Mouse (Mus musculus): ENCODE measurements around the gene Gm20449. TPM values are rescaled to one million over a fixed set of nuclear protein-coding genes. Genes with fewer than 3 reads are reported as not detected.
"Not testable (repeated sequence)": the region's sequence is repeated elsewhere in the genome, so short reads cannot be mapped to it uniquely, and the experiment has no call there.

Gm20449 gene
- polyA plus RNA-seq (2014; fragmentation: Nextera tagmentation; extraction: Ambion mirVana) = 0.11 and 0.18 TPM in 2 replicates

- no peaks in the 10 kb centered on the region for H3K4me1 ChIP-seq (ENCODE audit: control insufficient read depth, insufficient read depth, low read length)
- peak within 1 kb of the TSS; percentile 62 for H3K4me3 ChIP-seq (replicated peaks; ENCODE audit: low read depth, low read length)
- H3K4me2 ChIP-seq (ENCODE audit: low read length) = peak within 1 kb of the TSS; percentile 88
- ATAC-seq (ENCODE audit: low FRiP score, low TSS enrichment) = peak; percentile 98
- H3K36me3 ChIP-seq (ENCODE audit: control insufficient read depth, insufficient read depth, low read length) = no peaks in the 10 kb centered on the region
- H3K27me3 ChIP-seq (ENCODE audit: control insufficient read depth, insufficient read depth, low read length) = no peaks in the 10 kb centered on the region
- peak within 1 kb of the TSS; percentile 42; the same call in 1 of the 2 replicates for H3K9ac ChIP-seq (replicated peaks; ENCODE audit: low read length)
- 0 out of 2 replicates have a peak within 1 kb of the TSS, but pooled peaks have one; percentile 63 for H3K27ac ChIP-seq (replicated peaks; ENCODE audit: low read depth, low read length)
- under 1% methylated on average over 18 of the region's 18 CpGs for WGBS
- peak; percentile 95 for DNase-seq
- H3K9me3 ChIP-seq (ENCODE audit: control insufficient read depth, low read length) = peaks cover 7% of the 10 kb centered on the region; the same call in 1 of the 2 replicates
Measured at GRCm38 (mm10) chr7:41499389-41500049, at the start of gene Gm20449, which contains the start of gene AW146154. TSS of gene Gm20449 (minus strand) at chr7:41499417. TSS of gene AW146154 (minus strand) at chr7:41499890.

GRCm38 (mm10) chr7:41512672-41513071, 13.5 kb upstream of the Gm20449 start:
- ATAC-seq (ENCODE audit: low FRiP score, low TSS enrichment) = no peak
- Histone ChIP-seq H3K27ac (replicated peaks; ENCODE audit: low read depth, low read length) (no peak overlapping the region), H3K4me2 (ENCODE audit: low read length) (no peak overlapping the region), H3K36me3 (ENCODE audit: control insufficient read depth, insufficient read depth, low read length) (no peaks in the 10 kb centered on the region), H3K4me3 (replicated peaks; ENCODE audit: low read depth, low read length) (no peak overlapping the region), H3K4me1 (ENCODE audit: control insufficient read depth, insufficient read depth, low read length) (no peaks in the 10 kb centered on the region), H3K9me3 (ENCODE audit: control insufficient read depth, low read length) (peaks cover 7% of the 10 kb centered on the region; the same call in 1 of the 2 replicates), H3K27me3 (ENCODE audit: control insufficient read depth, insufficient read depth, low read length) (no peaks in the 10 kb centered on the region), H3K9ac (replicated peaks; ENCODE audit: low read length) (no peak overlapping the region)
- 93% methylated on average over 3 of the region's 3 CpGs for WGBS
- no peak for DNase-seq

- 23% methylated on average over 1 of the region's 1 CpGs for WGBS
- Histone ChIP-seq H3K4me1 (ENCODE audit: control insufficient read depth, insufficient read depth, low read length) (no peaks in the 10 kb centered on the region), H3K9me3 (ENCODE audit: control insufficient read depth, low read length) (peaks cover 7% of the 10 kb centered on the region; the same call in 1 of the 2 replicates), H3K27ac (replicated peaks; ENCODE audit: low read depth, low read length) (no peak overlapping the region), H3K36me3 (ENCODE audit: control insufficient read depth, insufficient read depth, low read length) (no peaks in the 10 kb centered on the region), H3K9ac (replicated peaks; ENCODE audit: low read length) (no peak overlapping the region), H3K4me2 (ENCODE audit: low read length) (no peak overlapping the region), H3K4me3 (replicated peaks; ENCODE audit: low read depth, low read length) (no peak overlapping the region), H3K27me3 (ENCODE audit: control insufficient read depth, insufficient read depth, low read length) (no peaks in the 10 kb centered on the region)
- DNase-seq (no peak), ATAC-seq (ENCODE audit: low FRiP score, low TSS enrichment) (no peak)
Measured at GRCm38 (mm10) chr7:41512207-41512606, 13.0 kb upstream of the Gm20449 start.

GRCm38 (mm10) chr7:41502402-41502801, 3.2 kb upstream of the Gm20449 start:
- Histone ChIP-seq H3K9ac (replicated peaks; ENCODE audit: low read length) (no peak overlapping the region), H3K27ac (replicated peaks; ENCODE audit: low read depth, low read length) (no peak overlapping the region), H3K4me1 (ENCODE audit: control insufficient read depth, insufficient read depth, low read length) (no peaks in the 10 kb centered on the region), H3K4me3 (replicated peaks; ENCODE audit: low read depth, low read length) (no peak overlapping the region), H3K9me3 (ENCODE audit: control insufficient read depth, low read length) (no peaks in the 10 kb centered on the region), H3K36me3 (ENCODE audit: control insufficient read depth, insufficient read depth, low read length) (no peaks in the 10 kb centered on the region), H3K27me3 (ENCODE audit: control insufficient read depth, insufficient read depth, low read length) (no peaks in the 10 kb centered on the region), H3K4me2 (ENCODE audit: low read length) (no peak overlapping the region)
- DNase-seq = no peak
- ATAC-seq (ENCODE audit: low FRiP score, low TSS enrichment) = no peak
- WGBS = 33% methylated on average over 1 of the region's 1 CpGs

GRCm38 (mm10) chr7:41500151-41500934, 1.1 kb upstream of the Gm20449 start:
- Histone ChIP-seq H3K4me3 (replicated peaks; ENCODE audit: low read depth, low read length) (peak overlapping the region; percentile 62), H3K36me3 (ENCODE audit: control insufficient read depth, insufficient read depth, low read length) (no peaks in the 10 kb centered on the region), H3K9me3 (ENCODE audit: control insufficient read depth, low read length) (0 out of 2 replicates have a peak, but pooled peaks cover 3% of the 10 kb centered on the region), H3K27ac (replicated peaks; ENCODE audit: low read depth, low read length) (no peak overlapping the region), H3K9ac (replicated peaks; ENCODE audit: low read length) (peak overlapping the region; percentile 42; the same call in 1 of the 2 replicates), H3K4me1 (ENCODE audit: control insufficient read depth, insufficient read depth, low read length) (no peaks in the 10 kb centered on the region), H3K27me3 (ENCODE audit: control insufficient read depth, insufficient read depth, low read length) (no peaks in the 10 kb centered on the region), H3K4me2 (ENCODE audit: low read length) (peak overlapping the region; percentile 88)
- ATAC-seq (ENCODE audit: low FRiP score, low TSS enrichment) (no peak; the same call in 1 of the 2 replicates), DNase-seq (peak; percentile 67)
- WGBS = 20% methylated on average over 22 of the region's 22 CpGs

- WGBS = under 1% methylated on average over 6 of the region's 6 CpGs
- not testable (repeated sequence) for H3K27ac ChIP-seq (replicated peaks; ENCODE audit: low read depth, low read length); H3K27me3 ChIP-seq (ENCODE audit: control insufficient read depth, insufficient read depth, low read length); H3K36me3 ChIP-seq (ENCODE audit: control insufficient read depth, insufficient read depth, low read length); DNase-seq; H3K4me1 ChIP-seq (ENCODE audit: control insufficient read depth, insufficient read depth, low read length); ATAC-seq (ENCODE audit: low FRiP score, low TSS enrichment)
- Histone ChIP-seq H3K9me3 (ENCODE audit: control insufficient read depth, low read length) (peaks cover 11% of the 10 kb centered on the region; the same call in 1 of the 2 replicates), H3K4me2 (ENCODE audit: low read length) (peak overlapping the region; percentile 88), H3K4me3 (replicated peaks; ENCODE audit: low read depth, low read length) (peak overlapping the region; percentile 62), H3K9ac (replicated peaks; ENCODE audit: low read length) (peak overlapping the region; percentile 42; the same call in 1 of the 2 replicates)
Measured at GRCm38 (mm10) chr7:41499018-41499388, 214 bp downstream of the Gm20449 start.

- Histone ChIP-seq H3K9me3 (ENCODE audit: control insufficient read depth, low read length) (peaks cover 11% of the 10 kb centered on the region; the same call in 1 of the 2 replicates), H3K4me3 (replicated peaks; ENCODE audit: low read depth, low read length) (peak overlapping the region; percentile 62; the same call in 1 of the 2 replicates), H3K4me2 (ENCODE audit: low read length) (peak overlapping the region; percentile 88; the same call in 1 of the 2 replicates)
- not testable (repeated sequence) for H3K27ac ChIP-seq (replicated peaks; ENCODE audit: low read depth, low read length); H3K27me3 ChIP-seq (ENCODE audit: control insufficient read depth, insufficient read depth, low read length); ATAC-seq (ENCODE audit: low FRiP score, low TSS enrichment); H3K36me3 ChIP-seq (ENCODE audit: control insufficient read depth, insufficient read depth, low read length); DNase-seq; H3K4me1 ChIP-seq (ENCODE audit: control insufficient read depth, insufficient read depth, low read length); H3K9ac ChIP-seq (replicated peaks; ENCODE audit: low read length)
- 60% methylated on average over 2 of the region's 4 CpGs for WGBS
Measured at GRCm38 (mm10) chr7:41498464-41498863, 753 bp downstream of the Gm20449 start.

- no peak for ATAC-seq (ENCODE audit: low FRiP score, low TSS enrichment)
- WGBS = 99% methylated on average over 2 of the region's 2 CpGs
- no peaks in the 10 kb centered on the region for H3K4me1 ChIP-seq (ENCODE audit: control insufficient read depth, insufficient read depth, low read length)
Measured at GRCm38 (mm10) chr7:41497871-41498270, 1.3 kb downstream of the Gm20449 start.

More at GRCm38 (mm10) chr7:41497871-41498270, 1.3 kb downstream of the Gm20449 start:
- Histone ChIP-seq H3K4me2 (ENCODE audit: low read length) (no peak overlapping the region), H3K4me3 (replicated peaks; ENCODE audit: low read depth, low read length) (no peak overlapping the region), H3K9me3 (ENCODE audit: control insufficient read depth, low read length) (peaks cover 11% of the 10 kb centered on the region; the same call in 1 of the 2 replicates), H3K36me3 (ENCODE audit: control insufficient read depth, insufficient read depth, low read length) (no peaks in the 10 kb centered on the region), H3K9ac (replicated peaks; ENCODE audit: low read length) (no peak overlapping the region), H3K27ac (replicated peaks; ENCODE audit: low read depth, low read length) (no peak overlapping the region), H3K27me3 (ENCODE audit: control insufficient read depth, insufficient read depth, low read length) (no peaks in the 10 kb centered on the region)
- no peak for DNase-seq

All from midbrain, embryonic 14.5 days (tissue).